Mouse (Mus musculus) forebrain, embryonic 16.5 days (tissue): ENCODE data around the gene Hdac7. TPM values are rescaled to one million over a fixed set of nuclear protein-coding genes. Genes with fewer than 3 reads are reported as not detected.

ENCODE experiments used
- ATAC-seq: fragments of 200-750 bp; cut with Nextera tagmentation; 2 replicates; pipeline ENCODE4 v1.8.0; 2017; ENCODE audit warnings: mild to moderate bottlenecking, moderate library complexity
- H3K27ac ChIP-seq: fragments of 300-500 bp; sonication (generic); 2 replicates; pipeline ENCODE4 v1.5.1; 2014; ENCODE audit warnings: low read length, control low read depth
- H3K27me3 ChIP-seq: fragments of 300-500 bp; sonication (generic); replicated peaks from 2 replicates; pipeline ENCODE4 v1.6.1; 2014; ENCODE audit warnings: low read length; ENCODE audit not compliant: control insufficient read depth, insufficient read depth
- H3K36me3 ChIP-seq: fragments of 300-500 bp; sonication (generic); 2 replicates; pipeline ENCODE4 v1.6.1; 2014; ENCODE audit not compliant: control insufficient read depth, insufficient read depth
- H3K4me1 ChIP-seq: fragments of 300-500 bp; sonication (generic); replicated peaks from 2 replicates; pipeline ENCODE4 v1.6.1; 2014; ENCODE audit warnings: low read length; ENCODE audit not compliant: control insufficient read depth, insufficient read depth
- H3K4me2 ChIP-seq: fragments of 300-500 bp; sonication (generic); 2 replicates; pipeline ENCODE4 v1.6.1; 2014; ENCODE audit warnings: mild to moderate bottlenecking, low read length, control low read depth
- H3K4me3 ChIP-seq: fragments of 300-500 bp; sonication (generic); replicated peaks from 2 replicates; pipeline ENCODE4 v1.5.1; 2014; ENCODE audit warnings: mild to moderate bottlenecking, low read length, control low read depth
- H3K9ac ChIP-seq: fragments of 300-500 bp; sonication (generic); replicated peaks from 2 replicates; pipeline ENCODE4 v1.6.1; 2014; ENCODE audit warnings: low read depth, low read length, control low read depth
- H3K9me3 ChIP-seq: fragments of 300-500 bp; sonication (generic); 2 replicates; pipeline ENCODE4 v1.6.1; 2016; ENCODE audit warnings: low read length; ENCODE audit not compliant: control insufficient read depth
- WGBS: fragments of 180-500 bp; shearing (Covaris S2); extraction: QIAGEN DNeasy Blood & Tissue Kit; methylation state at CpG from one replicate; pipeline ENCODE4 v1.1.7; 2014; 5-methylcytosine and 5-hydroxymethylcytosine counted together
- polyA plus RNA-seq: library from polyadenylated mRNA; unstranded; fragments of >200 nt; fragmentation: Nextera tagmentation; extraction: Ambion mirVana; gene quantifications from 2 replicates; pipeline ENCODE4 v1.2.1, GENCODE M21; 2015

Hdac7 gene
- polyA plus RNA-seq, 1 experiment from 2014 or later: 31.1 TPM

- H3K27me3 ChIP-seq: no peaks in the 10 kb centered on the region
- no peak overlapping the region for H3K27ac ChIP-seq
- H3K9ac ChIP-seq: no peak overlapping the region
- H3K4me2 ChIP-seq: no peak overlapping the region
- WGBS: 87% methylated on average over 6 of the region's 6 CpGs
- H3K36me3 ChIP-seq: no peaks in the 10 kb centered on the region
- H3K4me1 ChIP-seq: peaks cover 8% of the 10 kb centered on the region
- no peaks in the 10 kb centered on the region for H3K9me3 ChIP-seq
- ATAC-seq: no peak
- no peak overlapping the region for H3K4me3 ChIP-seq
Measured at GRCm38 (mm10) chr15:97776919-97777318, 67.4 kb downstream of the Hdac7 start.

GRCm38 (mm10) chr15:97776514-97776913 is 67.8 kb downstream of the Hdac7 start:
- Histone ChIP-seq H3K9ac (no peak overlapping the region), H3K27me3 (no peaks in the 10 kb centered on the region), H3K27ac (no peak overlapping the region), H3K4me2 (no peak overlapping the region), H3K9me3 (no peaks in the 10 kb centered on the region), H3K4me1 (peaks cover 6% of the 10 kb centered on the region), H3K4me3 (no peak overlapping the region), H3K36me3 (no peaks in the 10 kb centered on the region)
- ATAC-seq: no peak
- 8% methylated on average over 8 of the region's 8 CpGs for WGBS

DNA sequence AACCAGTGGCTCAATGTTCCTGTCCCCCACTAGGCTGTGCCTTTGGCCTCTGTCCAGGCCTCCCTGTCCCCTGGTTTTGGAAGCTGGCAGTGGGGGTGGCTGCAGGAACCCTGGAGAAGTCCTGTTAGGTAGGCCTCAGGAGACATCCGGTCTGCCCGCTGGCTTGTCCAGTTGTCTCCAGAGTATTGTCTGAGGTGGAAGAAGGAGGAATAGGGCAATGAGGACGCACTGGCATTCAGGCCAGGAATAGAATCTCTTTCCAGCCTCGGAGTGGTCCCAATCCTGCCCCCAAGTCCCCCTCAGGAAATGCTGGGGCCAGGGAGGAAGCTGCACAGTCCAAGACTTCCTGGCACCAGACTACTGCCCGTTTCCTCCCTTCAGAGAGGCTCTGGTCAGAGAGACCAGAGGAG is 70.3 kb downstream of the Hdac7 start:
- no peak overlapping the region for H3K9ac ChIP-seq
- 68% methylated on average over 5 of the region's 5 CpGs for WGBS
- H3K27ac ChIP-seq: no peak overlapping the region
- no peaks in the 10 kb centered on the region for H3K36me3 ChIP-seq
- no peaks in the 10 kb centered on the region for H3K9me3 ChIP-seq
- no peak overlapping the region for H3K4me2 ChIP-seq
- H3K4me3 ChIP-seq: no peak overlapping the region
- no peak for ATAC-seq
- H3K27me3 ChIP-seq: 0 out of 2 replicates have a peak, but pooled peaks cover 5% of the 10 kb centered on the region
- H3K4me1 ChIP-seq: no peaks in the 10 kb centered on the region

- Histone ChIP-seq H3K27ac (no peak overlapping the region), H3K4me3 (no peak overlapping the region), H3K9ac (no peak overlapping the region)
Measured at GRCm38 (mm10) chr15:97773108-97773507, 71.2 kb downstream of the Hdac7 start.

GRCm38 (mm10) chr15:97770280-97770679 is 74.0 kb downstream of the Hdac7 start:
- no peak for ATAC-seq
- Histone ChIP-seq H3K27me3 (0 out of 2 replicates have a peak, but pooled peaks cover 5% of the 10 kb centered on the region), H3K36me3 (no peaks in the 10 kb centered on the region), H3K9ac (no peak overlapping the region), H3K4me3 (no peak overlapping the region), H3K27ac (no peak overlapping the region), H3K4me2 (no peak overlapping the region), H3K4me1 (peaks cover 26% of the 10 kb centered on the region), H3K9me3 (no peaks in the 10 kb centered on the region)
- 72% methylated on average over 8 of the region's 8 CpGs for WGBS

More at GRCm38 (mm10) chr15:97773108-97773507, 71.2 kb downstream of the Hdac7 start:
- WGBS: 22% methylated on average over 5 of the region's 5 CpGs
- Histone ChIP-seq H3K36me3 (no peaks in the 10 kb centered on the region), H3K4me1 (peaks cover 2% of the 10 kb centered on the region), H3K9me3 (no peaks in the 10 kb centered on the region), H3K4me2 (no peak overlapping the region), H3K27me3 (0 out of 2 replicates have a peak, but pooled peaks cover 5% of the 10 kb centered on the region)
- ATAC-seq: no peak

DNA sequence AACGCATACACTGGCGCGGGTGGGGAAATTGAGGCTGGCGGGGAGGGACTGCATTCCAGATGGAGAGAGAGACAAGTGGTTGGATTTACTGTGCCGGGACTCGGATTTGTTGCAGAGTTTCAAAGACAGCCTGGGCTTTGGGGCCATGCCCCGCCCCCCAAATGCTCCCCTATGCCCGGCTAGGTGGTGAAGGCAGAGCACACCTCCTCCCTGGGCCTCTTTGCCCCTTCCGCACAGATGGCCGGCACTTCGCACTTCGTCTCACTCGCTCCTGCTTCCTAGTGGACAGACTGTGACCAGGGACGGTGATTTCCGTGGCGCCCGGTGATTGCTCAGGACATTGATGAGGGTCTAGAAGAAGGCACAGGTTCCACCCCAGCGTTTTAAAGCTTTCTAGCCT is 76.1 kb downstream of the Hdac7 start:
- Histone ChIP-seq H3K36me3 (no peaks in the 10 kb centered on the region), H3K4me1 (peaks cover 26% of the 10 kb centered on the region), H3K27ac (no peak overlapping the region), H3K9ac (peak overlapping the region; percentile 71), H3K27me3 (0 out of 2 replicates have a peak, but pooled peaks cover 5% of the 10 kb centered on the region), H3K4me2 (peak overlapping the region; percentile 96), H3K9me3 (no peaks in the 10 kb centered on the region), H3K4me3 (peak overlapping the region; percentile 55)
- under 1% methylated on average over 18 of the region's 18 CpGs for WGBS
- ATAC-seq: peak; percentile 4; the same call in 1 of the 2 replicates

GRCm38 (mm10) chr15:97767280-97768186 is 76.8 kb downstream of the Hdac7 start, which contains the start of gene Rapgef3:
TSS of gene Rapgef3 (minus strand) at chr15:97767972.
- 0 out of 2 replicates have a peak, but pooled peaks cover 5% of the 10 kb centered on the region for H3K27me3 ChIP-seq
- peaks cover 26% of the 10 kb centered on the region for H3K4me1 ChIP-seq
- H3K36me3 ChIP-seq: no peaks in the 10 kb centered on the region
- H3K27ac ChIP-seq: no peak within 1 kb of the TSS
- H3K4me2 ChIP-seq: peak within 1 kb of the TSS; percentile 96
- WGBS: under 1% methylated on average over 41 of the region's 44 CpGs
- peak within 1 kb of the TSS; percentile 71 for H3K9ac ChIP-seq
- peak within 1 kb of the TSS; percentile 55 for H3K4me3 ChIP-seq
- no peaks in the 10 kb centered on the region for H3K9me3 ChIP-seq
- peak; percentile 87 for ATAC-seq

- peak; percentile 19; the same call in 1 of the 2 replicates for ATAC-seq
- WGBS: 3% methylated on average over 23 of the region's 23 CpGs
- Histone ChIP-seq H3K9me3 (no peaks in the 10 kb centered on the region), H3K36me3 (no peaks in the 10 kb centered on the region), H3K9ac (peak overlapping the region; percentile 43), H3K27ac (peak overlapping the region; percentile 35; the same call in 1 of the 2 replicates), H3K4me1 (peaks cover 26% of the 10 kb centered on the region), H3K27me3 (0 out of 2 replicates have a peak, but pooled peaks cover 5% of the 10 kb centered on the region), H3K4me3 (peak overlapping the region; percentile 55), H3K4me2 (peak overlapping the region; percentile 96)
Measured at GRCm38 (mm10) chr15:97766594-97767279, 77.6 kb downstream of the Hdac7 start.

- 4% methylated on average over 8 of the region's 8 CpGs for WGBS
- H3K4me1 ChIP-seq: peaks cover 26% of the 10 kb centered on the region
- peak overlapping the region; percentile 55 for H3K4me3 ChIP-seq
- peak overlapping the region; percentile 96 for H3K4me2 ChIP-seq
- no peaks in the 10 kb centered on the region for H3K9me3 ChIP-seq
- peak overlapping the region; percentile 43 for H3K9ac ChIP-seq
- no peaks in the 10 kb centered on the region for H3K36me3 ChIP-seq
- 0 out of 2 replicates have a peak, but pooled peaks cover 5% of the 10 kb centered on the region for H3K27me3 ChIP-seq
- peak; percentile 19; the same call in 1 of the 2 replicates for ATAC-seq
- peak overlapping the region; percentile 35; the same call in 1 of the 2 replicates for H3K27ac ChIP-seq
Measured at GRCm38 (mm10) chr15:97766194-97766593, 78.1 kb downstream of the Hdac7 start.
